Mouse (Mus musculus): Measurements from ENCODE around the gene Ccdc149.

DNA sequence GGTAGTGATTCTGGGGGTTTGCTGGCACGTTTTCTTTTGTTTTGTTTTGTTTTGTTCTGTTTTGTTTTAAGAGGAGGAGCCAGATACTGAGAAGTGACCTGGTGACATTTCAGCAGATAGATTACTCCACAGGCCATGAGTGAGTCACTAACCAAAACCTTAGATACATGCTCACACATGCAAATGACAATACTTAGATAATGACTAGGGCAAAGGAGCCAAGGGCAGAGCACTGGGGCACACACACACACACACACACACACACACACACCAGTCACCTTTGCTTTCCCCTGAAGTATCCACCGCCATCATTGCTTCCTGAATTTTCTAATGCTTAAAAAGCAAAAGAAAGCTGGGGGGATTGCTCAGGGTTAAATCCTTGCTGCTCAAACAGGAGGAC, 54.8 kb downstream of the Ccdc149 start:
- no peak for TF ChIP-seq CTCF (IDR thresholded peaks at IDR 0.05; ENCODE audit: low read depth, low read length)
- TF ChIP-seq POLR2A (IDR thresholded peaks at IDR 0.05; ENCODE audit: insufficient read depth, low read length), result no peak
- TF ChIP-seq EP300 (IDR thresholded peaks at IDR 0.05; ENCODE audit: insufficient read depth, low read depth, low read length), result no peak

All from ES-Bruce4 (cell line).